Mouse (Mus musculus): ENCODE measurements around the gene A1cf.

Gene A1cf

DNA sequence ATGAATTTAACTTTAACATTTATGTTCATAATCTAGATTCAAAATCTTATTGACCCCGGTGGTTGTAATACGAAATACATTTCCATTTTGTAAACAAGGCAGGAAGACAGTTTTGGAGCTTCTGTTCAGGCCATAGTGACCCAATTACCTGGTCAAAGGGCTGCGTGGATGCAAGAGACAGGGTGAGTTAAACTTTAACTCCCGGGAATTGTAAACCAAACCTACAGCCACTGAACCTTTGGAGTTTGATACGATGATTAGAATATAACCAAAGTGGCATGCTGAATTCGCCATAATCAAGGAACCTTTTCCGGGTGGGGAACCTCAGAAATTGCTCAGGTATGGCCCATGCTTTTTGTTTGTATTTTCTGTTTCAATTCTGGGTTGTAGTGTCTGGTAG lies at the start of gene A1cf:
A1cf (plus strand) TSS at position 244 of the 400 bp plus-strand sequence.
- no peak for DNase-seq (ENCODE audit: inconsistent ontology term)

GRCm38 (mm10) chr19:31834250-31834649 lies 34.3 kb upstream of the A1cf start:
- DNase-seq (ENCODE audit: inconsistent ontology term): no peak

DNA sequence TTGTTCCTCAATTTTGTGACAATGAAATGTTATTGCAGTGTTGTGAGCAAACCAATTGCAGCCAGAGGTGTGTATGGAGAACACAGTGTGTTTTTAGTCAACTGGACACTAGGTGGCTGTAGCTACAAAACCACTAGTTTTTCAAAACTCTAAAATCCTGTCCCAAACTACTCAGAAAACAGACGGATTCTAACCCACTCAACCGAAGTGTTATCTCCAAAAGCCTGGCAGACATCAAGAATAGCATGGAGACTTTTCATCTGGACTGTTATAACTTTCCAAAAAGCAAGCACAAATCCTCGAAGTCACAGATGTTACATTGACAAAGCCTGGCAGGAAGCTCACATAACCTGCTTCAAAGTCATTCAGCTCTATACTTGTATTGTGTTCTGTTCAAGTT lies 6.7 kb upstream of the A1cf start:
- DNase-seq (ENCODE audit: inconsistent ontology term): no peak

DNA sequence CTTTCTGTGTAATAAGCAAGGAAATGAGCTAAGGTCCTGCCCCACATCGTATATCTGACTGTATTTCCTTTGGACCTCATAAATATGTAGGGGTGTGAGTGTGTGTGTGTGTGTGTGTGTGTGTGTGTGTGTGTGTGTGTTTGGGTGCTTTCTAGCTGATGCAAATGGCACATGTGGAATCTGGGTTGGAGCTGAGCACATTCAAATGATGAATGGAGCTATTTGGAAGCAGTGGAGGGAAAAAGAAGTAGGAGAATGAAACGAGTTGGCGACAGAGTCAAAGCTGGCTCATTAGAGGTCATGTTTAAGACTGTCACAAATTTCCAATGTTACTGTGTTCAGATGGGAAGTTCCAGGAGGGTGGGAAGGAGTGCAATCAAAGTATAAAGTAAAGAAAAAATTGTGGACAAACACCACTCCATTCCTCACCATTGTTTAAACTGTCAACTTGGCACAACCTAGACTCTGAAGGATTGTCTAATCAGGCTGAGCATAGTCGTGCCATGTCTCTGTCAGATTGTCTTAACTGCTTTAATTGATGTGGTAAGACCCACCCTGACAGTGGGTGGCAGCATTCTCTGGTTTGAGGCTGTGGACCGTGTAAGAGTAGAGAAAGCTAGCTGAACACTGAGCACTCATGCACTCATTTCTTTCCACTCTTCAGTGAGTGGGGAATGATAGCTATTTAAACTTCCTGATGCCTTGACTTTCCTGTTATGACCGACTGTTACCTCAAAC lies 5.9 kb upstream of the A1cf start:
- DNase-seq (ENCODE audit: inconsistent ontology term): peak; percentile 75

DNA sequence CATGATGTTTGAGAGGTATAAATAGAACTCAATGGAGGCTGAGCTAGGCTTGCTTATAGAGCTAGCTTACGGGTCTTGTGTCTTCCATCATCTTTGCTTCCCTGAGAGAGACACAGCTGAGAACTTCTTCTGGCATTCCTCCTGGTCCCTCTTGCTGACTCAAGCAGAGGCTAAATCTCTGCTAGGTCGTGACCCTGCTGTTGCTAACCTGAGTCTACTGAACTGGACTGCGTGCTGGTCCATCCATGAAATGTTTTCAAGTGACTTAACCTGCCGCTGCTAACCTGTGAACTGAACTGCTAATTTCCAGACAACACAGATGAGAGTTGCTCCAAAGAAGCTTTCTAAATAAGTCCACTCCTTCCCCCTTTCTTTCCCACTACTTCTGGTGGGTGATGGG lies 3.1 kb upstream of the A1cf start:
- no peak for DNase-seq (ENCODE audit: inconsistent ontology term)

DNA sequence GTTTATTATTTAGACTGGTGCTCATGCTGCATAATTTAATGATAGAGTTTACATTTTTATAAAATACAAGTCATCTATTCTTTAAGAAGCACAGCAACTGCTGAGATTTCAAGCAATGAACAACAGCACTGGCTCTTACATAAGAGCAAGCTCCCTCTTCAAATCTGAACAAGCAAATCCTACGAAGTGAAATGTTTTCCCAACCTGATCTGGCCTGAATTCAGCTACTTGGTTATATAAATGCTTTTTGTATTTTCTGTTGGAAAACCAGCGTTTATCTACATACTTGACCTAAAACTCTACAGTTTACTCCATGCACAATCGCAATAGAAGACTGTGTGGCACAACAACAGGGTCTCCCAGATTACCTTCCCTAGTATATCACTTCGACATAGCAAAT lies 488 bp upstream of the A1cf start:
- DNase-seq (ENCODE audit: inconsistent ontology term): no peak

DNA sequence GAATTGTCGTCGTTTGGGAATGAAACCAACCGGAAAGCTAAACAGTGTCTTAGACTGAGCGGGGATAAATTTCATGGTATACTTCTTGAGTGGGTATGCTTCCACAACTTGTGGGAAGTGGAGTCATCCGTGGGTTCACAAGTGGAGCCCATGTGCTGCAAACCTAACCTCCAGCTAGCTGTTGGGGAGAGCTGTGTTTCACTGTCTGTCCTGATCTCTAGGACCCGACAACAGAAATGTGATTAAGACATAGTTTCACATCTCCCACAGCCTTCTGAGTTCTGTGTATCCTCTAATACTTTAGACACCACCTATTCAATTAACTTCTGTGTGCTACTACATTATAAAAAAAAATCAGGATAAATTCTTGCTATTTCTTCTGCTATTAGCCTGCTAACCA lies 407 bp downstream of the A1cf start:
- no peak for DNase-seq (ENCODE audit: inconsistent ontology term)

GRCm38 (mm10) chr19:31871377-31871776 lies 2.8 kb downstream of the A1cf start:
- no peak for DNase-seq (ENCODE audit: inconsistent ontology term)

DNA sequence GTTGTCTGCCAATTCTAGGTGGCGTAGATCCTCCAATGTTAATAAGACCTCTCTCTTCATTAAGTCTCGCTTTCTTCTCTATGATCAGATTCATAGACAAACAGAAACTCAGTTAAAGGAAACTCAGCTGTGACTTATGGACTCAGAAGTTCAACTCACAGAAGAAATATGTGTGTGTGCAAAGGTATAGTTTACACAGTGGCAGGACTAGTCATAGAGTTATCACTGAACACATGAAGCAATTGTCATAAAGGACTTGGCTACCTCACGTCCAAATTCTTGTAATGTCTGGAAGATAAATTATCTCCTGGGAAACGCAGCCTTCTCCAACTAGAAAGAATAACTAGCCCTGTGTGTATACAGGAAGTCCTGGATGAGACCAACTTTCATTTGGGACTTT lies 9.4 kb downstream of the A1cf start:
- no peak for DNase-seq (ENCODE audit: inconsistent ontology term)

DNA sequence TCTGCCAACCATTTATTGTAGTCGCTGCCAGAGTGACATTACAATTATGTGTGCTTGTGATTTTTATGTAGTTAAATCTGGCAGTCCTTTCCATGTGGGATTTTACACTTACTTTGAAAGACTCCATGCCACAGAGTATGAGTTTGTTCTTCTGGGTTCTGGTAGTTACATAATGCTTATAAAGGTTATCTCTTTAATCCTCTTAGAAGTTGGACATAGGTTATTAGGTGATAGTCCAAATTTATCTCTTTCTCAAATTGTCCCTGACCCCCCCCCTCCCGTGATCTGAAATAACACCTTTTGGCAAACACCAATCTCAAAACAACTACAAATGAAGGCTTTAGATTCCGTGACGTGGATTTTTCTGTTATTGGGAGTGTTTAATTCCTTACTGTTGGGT lies 16.0 kb downstream of the A1cf start:
- no peak for DNase-seq (ENCODE audit: inconsistent ontology term)

DNA sequence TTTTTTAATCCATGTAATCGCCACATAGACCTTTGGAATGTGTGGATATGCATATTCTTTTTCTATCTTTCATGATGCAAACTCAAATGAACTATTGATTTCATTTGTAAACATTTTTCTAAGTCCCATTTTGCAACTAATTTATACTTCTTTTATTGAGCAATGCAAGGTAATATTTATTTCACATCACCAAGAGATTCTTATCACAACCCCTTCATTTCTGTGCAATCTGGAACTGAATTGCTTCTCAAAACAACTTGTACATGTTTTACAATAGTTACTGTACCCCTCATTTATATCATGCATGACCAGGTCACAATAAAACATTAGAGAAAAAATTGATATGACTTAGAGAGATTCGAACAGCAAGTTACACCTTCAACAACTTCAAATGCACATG lies 18.7 kb downstream of the A1cf start:
- no peak for DNase-seq (ENCODE audit: inconsistent ontology term)

- no peak for DNase-seq (ENCODE audit: inconsistent ontology term)
Measured at GRCm38 (mm10) chr19:31889988-31890387, 21.4 kb downstream of the A1cf start.

DNA sequence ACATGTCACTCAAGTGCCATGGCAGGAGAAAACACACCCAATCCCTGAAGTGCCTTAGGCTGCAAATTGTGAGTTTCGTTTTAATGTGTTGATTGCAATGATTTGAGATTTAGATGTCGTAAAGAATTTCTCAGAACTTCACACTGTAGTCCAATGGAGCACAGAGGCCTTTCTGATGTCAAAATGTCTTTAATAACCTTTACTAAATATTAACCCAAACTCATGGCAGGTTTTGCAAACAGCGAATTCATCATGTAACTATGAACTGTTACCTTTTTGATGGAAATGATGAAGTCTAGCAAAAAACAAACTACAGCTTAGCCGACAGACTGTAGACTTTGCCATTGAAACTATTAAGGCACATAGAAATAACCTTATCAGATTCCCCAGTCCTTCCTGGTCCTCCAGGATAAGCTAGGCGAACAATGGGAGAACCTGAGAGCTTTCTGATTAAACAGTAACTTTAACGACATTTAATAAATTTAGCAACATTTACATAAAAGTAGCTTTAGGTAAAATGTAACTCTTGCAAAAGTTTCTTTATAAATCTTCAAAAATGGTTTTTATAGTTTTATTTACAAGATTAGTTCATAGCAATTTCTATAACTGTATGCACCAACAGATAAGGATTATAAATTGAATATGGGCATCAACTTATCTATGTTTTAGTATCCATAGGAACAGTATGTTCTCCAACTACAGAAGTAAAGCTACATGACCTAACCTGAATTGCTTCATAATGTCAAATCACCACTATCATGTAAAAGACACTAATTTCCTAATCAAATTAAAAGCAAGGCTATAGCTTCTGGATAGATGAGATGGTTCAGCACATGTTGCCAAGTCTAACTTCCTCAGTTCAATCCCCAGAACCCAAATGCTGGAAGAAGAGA lies 22.7 kb downstream of the A1cf start:
- no peak for DNase-seq (ENCODE audit: inconsistent ontology term)

- no peak for DNase-seq (ENCODE audit: inconsistent ontology term)
Measured at GRCm38 (mm10) chr19:31895971-31896370, 27.4 kb downstream of the A1cf start.

DNA sequence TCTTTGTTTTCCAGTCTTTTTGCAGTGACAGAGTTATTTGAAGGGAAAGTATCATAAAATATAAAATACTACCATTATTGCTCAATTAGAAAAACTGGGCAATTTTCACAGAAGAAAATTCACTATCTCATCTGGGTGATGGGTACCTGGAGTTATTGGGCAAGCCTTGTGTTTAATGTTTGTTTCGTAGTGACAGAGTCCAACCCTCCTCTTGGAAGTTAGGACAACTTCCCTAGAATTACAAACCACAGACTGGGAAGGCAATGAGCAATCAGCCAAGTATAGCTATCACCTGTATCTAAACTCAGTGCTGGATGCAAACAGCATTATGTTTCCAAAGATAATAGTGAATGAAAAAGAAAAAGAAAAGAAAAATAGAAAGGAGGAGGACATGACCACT lies 28.1 kb downstream of the A1cf start:
- DNase-seq (ENCODE audit: inconsistent ontology term): no peak

- DNase-seq (ENCODE audit: inconsistent ontology term): peak; percentile 64
Measured at GRCm38 (mm10) chr19:31905671-31906070, 37.1 kb downstream of the A1cf start.

GRCm38 (mm10) chr19:31910423-31910822 lies 41.9 kb downstream of the A1cf start:
- DNase-seq (ENCODE audit: inconsistent ontology term): no peak

GRCm38 (mm10) chr19:31913946-31914345 lies 45.4 kb downstream of the A1cf start:
- DNase-seq (ENCODE audit: inconsistent ontology term): no peak

GRCm38 (mm10) chr19:31920357-31920756 lies 51.8 kb downstream of the A1cf start:
- DNase-seq (ENCODE audit: inconsistent ontology term): no peak

DNA sequence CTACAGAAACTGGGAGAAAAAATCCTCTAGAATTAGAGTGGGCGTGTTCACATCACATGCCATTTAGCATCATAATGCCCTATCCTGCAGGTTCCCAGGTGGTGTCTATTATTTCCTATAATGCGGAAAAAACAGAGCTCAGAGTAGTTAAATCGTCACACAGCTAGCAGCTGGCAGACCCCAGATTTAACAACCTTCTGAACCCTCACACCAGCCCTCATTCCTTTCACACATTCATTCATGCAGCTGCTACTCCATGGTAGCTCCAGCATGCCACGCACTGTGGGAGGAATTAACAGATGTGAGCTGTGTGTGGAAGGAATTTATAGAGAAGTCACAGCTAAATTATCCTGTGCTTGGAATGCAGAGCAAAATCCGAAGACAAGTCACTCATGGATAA lies 53.3 kb downstream of the A1cf start:
- DNase-seq (ENCODE audit: inconsistent ontology term): no peak

- no peak for DNase-seq (ENCODE audit: inconsistent ontology term)
Measured at GRCm38 (mm10) chr19:31923615-31924352, 55.2 kb downstream of the A1cf start.

DNA sequence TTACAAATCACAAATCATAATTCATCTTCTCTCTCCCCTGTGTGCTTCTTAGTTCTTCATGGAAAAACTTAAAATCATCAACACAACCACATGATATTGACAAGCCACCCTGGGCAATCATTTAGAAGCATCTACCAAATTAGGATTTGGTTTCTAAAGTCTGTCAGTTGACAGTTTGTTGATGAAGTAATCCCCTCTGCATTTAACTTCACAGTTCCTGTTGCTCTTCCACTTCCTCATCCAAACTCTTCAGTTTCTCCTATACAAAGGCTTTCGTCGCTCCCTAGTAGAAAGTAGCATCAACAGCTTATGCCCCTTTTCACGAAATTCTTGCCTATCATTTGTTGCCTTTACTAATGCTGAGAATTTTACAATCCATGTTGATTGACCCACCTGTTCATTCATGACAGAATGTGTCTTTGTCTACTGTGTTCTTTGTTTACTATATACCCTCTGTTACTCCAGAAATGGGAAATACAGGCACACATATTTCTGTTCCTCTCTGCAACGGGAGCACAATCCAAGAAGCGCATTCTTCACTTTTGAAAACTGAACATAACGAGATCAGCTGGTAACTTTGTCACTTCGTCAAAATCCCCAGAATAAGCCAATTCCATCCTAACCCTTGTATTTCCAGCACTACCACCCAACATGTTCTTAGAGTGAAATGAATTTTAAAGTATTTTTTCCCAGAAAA lies 82.4 kb downstream of the A1cf start:
- DNase-seq (ENCODE audit: inconsistent ontology term): no peak

All from Muller cell, postnatal 12 days (primary cell).